Comparison of ENCODE assay signal across 8 mouse cellular contexts in the genomic region with DNA sequence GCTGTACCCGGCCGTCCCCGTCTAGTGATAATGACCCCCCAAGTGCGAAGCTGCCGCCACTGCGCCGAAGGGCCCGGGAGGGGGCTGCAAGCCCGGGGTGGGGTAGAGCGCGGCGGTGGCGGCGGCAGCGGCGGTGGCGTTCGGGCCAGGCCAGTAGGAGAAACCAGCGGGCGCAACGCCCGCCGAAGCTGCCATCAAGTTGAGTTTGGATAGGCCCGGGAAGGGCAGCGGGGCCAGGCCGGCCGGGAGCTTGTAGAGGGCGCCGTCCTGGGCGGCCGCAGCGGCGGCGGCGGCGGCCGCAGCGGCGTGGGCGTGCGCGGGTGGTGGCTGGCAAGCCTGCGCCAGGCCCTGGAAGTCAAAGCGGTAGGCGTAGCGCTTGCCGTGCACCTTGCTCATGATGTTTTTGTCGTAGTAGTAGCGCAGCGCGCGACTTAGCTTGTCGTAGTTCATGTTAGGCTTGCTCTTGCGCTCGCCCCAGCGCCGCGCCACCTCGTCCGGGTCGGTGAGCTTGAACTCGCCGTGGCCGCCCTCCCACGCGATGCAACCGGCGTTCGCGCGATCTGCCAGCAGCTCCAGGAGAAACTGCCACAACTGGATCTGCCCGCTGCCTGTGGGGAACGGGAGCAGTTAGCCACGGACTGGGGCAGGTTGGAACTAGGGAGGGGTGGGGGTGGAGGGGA. TPM values are rescaled to one million over a fixed set of nuclear protein-coding genes. Genes with fewer than 3 reads are reported as not detected.
DNase-seq lines count a peak whose midpoint lies in the region; ATAC-seq lines count a peak whose summit lies in the region.

No protein-coding gene starts in this region.

- H3K27ac ChIP-seq in heart, embryonic 11.5 days (ENCODE audit: low read depth, low read length), result no peak overlapping the region
- no peak overlapping the region for H3K27ac ChIP-seq in forebrain, embryonic 15.5 days (replicated peaks)
- H3K27ac ChIP-seq in liver, embryonic 16.5 days (ENCODE audit: low read length), result no peak overlapping the region

- ATAC-seq in heart, embryonic 11.5 days (replicated peaks; ENCODE audit: insufficient number of reproducible peaks, low FRiP score, low TSS enrichment), result no peak
- 0 out of 2 replicates have a peak, but pooled peaks have one; percentile 14 for ATAC-seq in forebrain, embryonic 15.5 days (replicated peaks)
- no peak for ATAC-seq in liver, embryonic 16.5 days (ENCODE audit: low read depth)
- ATAC-seq in monocyte, adult 5-6 weeks (replicated peaks; ENCODE audit: insufficient number of reproducible peaks, low FRiP score, low TSS enrichment, poor library complexity, severe bottlenecking), result no peak

- no peaks in the 10 kb centered on the region for H3K9me3 ChIP-seq in heart, embryonic 11.5 days (replicated peaks; ENCODE audit: control insufficient read depth, low read length)
- no peaks in the 10 kb centered on the region for H3K9me3 ChIP-seq in forebrain, embryonic 15.5 days
- no peaks in the 10 kb centered on the region for H3K9me3 ChIP-seq in liver, embryonic 16.5 days (replicated peaks; ENCODE audit: control insufficient read depth, low read length)

- 0 out of 2 replicates have a peak overlapping the region, but pooled peaks have one; percentile 8 for H3K9ac ChIP-seq in heart, embryonic 11.5 days (ENCODE audit: low read depth, low read length)
- H3K9ac ChIP-seq in forebrain, embryonic 15.5 days (replicated peaks), result peak overlapping the region; percentile 18; the same call in 1 of the 2 replicates
- no peak overlapping the region for H3K9ac ChIP-seq in liver, embryonic 16.5 days (ENCODE audit: low read depth, low read length)

- peaks cover 83% of the 10 kb centered on the region for H3K27me3 ChIP-seq in heart, embryonic 11.5 days (ENCODE audit: control insufficient read depth, insufficient read depth, low read length)
- H3K27me3 ChIP-seq in forebrain, embryonic 15.5 days, result peaks cover 86% of the 10 kb centered on the region
- peaks cover 74% of the 10 kb centered on the region for H3K27me3 ChIP-seq in liver, embryonic 16.5 days (ENCODE audit: control insufficient read depth, insufficient read depth, low read depth, low read length)

- peaks cover 17% of the 10 kb centered on the region; the same call in 1 of the 2 replicates for H3K4me1 ChIP-seq in heart, embryonic 11.5 days (ENCODE audit: control insufficient read depth, insufficient read depth, low read length)
- peaks cover 35% of the 10 kb centered on the region for H3K4me1 ChIP-seq in forebrain, embryonic 15.5 days
- H3K4me1 ChIP-seq in liver, embryonic 16.5 days (ENCODE audit: control insufficient read depth, low read depth, low read length), result no peaks in the 10 kb centered on the region

- no peak for DNase-seq in heart, adult 11 months
- DNase-seq in R1 (ENCODE audit: low read depth, low spot score), result peak; percentile 61
- DNase-seq in ovary, postnatal 10 days (ENCODE audit: low spot score), result no peak
- DNase-seq in thymus, postnatal 36 days, result no peak

- under 1% methylated on average over 72 of the region's 74 CpGs for whole genome bisulfite sequencing in heart, embryonic 11.5 days (ENCODE audit: insufficient replicate concordance)
- WGBS in forebrain, embryonic 15.5 days, result under 1% methylated on average over 60 of the region's 74 CpGs
- 1% methylated on average over 73 of the region's 74 CpGs for WGBS in liver, embryonic 16.5 days (ENCODE audit: insufficient replicate concordance)

- H3K4me3 ChIP-seq in heart, embryonic 11.5 days (ENCODE audit: low read depth, low read length), result peak overlapping the region; percentile 40
- H3K4me3 ChIP-seq in forebrain, embryonic 15.5 days, result peak overlapping the region; percentile 37
- H3K4me3 ChIP-seq in liver, embryonic 16.5 days (ENCODE audit: low read depth, low read length), result peak overlapping the region; percentile 24

- no peaks in the 10 kb centered on the region for H3K36me3 ChIP-seq in heart, embryonic 11.5 days (ENCODE audit: control insufficient read depth, insufficient read depth, low read length)
- H3K36me3 ChIP-seq in forebrain, embryonic 15.5 days, result no peaks in the 10 kb centered on the region
- H3K36me3 ChIP-seq in liver, embryonic 16.5 days (ENCODE audit: control insufficient read depth, insufficient read depth), result no peaks in the 10 kb centered on the region

- H3K4me2 ChIP-seq in heart, embryonic 11.5 days, result peak overlapping the region; percentile 67
- peak overlapping the region; percentile 70 for H3K4me2 ChIP-seq in forebrain, embryonic 15.5 days (replicated peaks)
- H3K4me2 ChIP-seq in liver, embryonic 16.5 days (ENCODE audit: low read depth, low read length), result peak overlapping the region; percentile 37

RNA-seq across cellular contexts. Expression of gene Fev, which starts 3.0 kb away (rescaled TPM):
- polyA plus RNA-seq in heart, embryonic 11.5 days (2014; fragmentation: Nextera tagmentation; extraction: Ambion mirVana), result 1.4 and 4.1 TPM in 2 replicates
- 0.46 TPM in 1 of 2 replicates, not detected in the other for polyA plus RNA-seq in forebrain, embryonic 15.5 days (2015; fragmentation: Nextera tagmentation; extraction: Ambion mirVana)
- polyA plus RNA-seq in liver, embryonic 16.5 days (2015; fragmentation: Nextera tagmentation; extraction: Ambion mirVana), result not detected in 2 replicates
- total RNA-seq in monocyte, adult 5-6 weeks (2017), result not detected in 3 replicates

RNA-seq across cellular contexts. Expression of gene Cryba2, which starts 10.7 kb away (rescaled TPM):
- polyA plus RNA-seq in heart, embryonic 11.5 days (2014; fragmentation: Nextera tagmentation; extraction: Ambion mirVana), result not detected in 2 replicates
- not detected in 2 replicates for polyA plus RNA-seq in forebrain, embryonic 15.5 days (2015; fragmentation: Nextera tagmentation; extraction: Ambion mirVana)
- polyA plus RNA-seq in liver, embryonic 16.5 days (2015; fragmentation: Nextera tagmentation; extraction: Ambion mirVana), result not detected in 2 replicates
- total RNA-seq in monocyte, adult 5-6 weeks (2017), result not detected in 3 replicates

RNA-seq across cellular contexts. Expression of gene Cdk5r2, which starts 27.5 kb away (rescaled TPM):
- polyA plus RNA-seq in heart, embryonic 11.5 days (2014; fragmentation: Nextera tagmentation; extraction: Ambion mirVana), result 0.30 and 0.48 TPM in 2 replicates
- 2.1 and 2.4 TPM in 2 replicates for polyA plus RNA-seq in forebrain, embryonic 15.5 days (2015; fragmentation: Nextera tagmentation; extraction: Ambion mirVana)
- polyA plus RNA-seq in liver, embryonic 16.5 days (2015; fragmentation: Nextera tagmentation; extraction: Ambion mirVana), result not detected in 2 replicates
- not detected in 3 replicates for total RNA-seq in monocyte, adult 5-6 weeks (2017)

RNA-seq across cellular contexts. Expression of gene Cfap65, which starts 53.2 kb away (rescaled TPM):
- not detected in 2 replicates for polyA plus RNA-seq in heart, embryonic 11.5 days (2014; fragmentation: Nextera tagmentation; extraction: Ambion mirVana)
- polyA plus RNA-seq in forebrain, embryonic 15.5 days (2015; fragmentation: Nextera tagmentation; extraction: Ambion mirVana), result 0.59 and 0.67 TPM in 2 replicates
- not detected in 2 replicates for polyA plus RNA-seq in liver, embryonic 16.5 days (2015; fragmentation: Nextera tagmentation; extraction: Ambion mirVana)
- total RNA-seq in monocyte, adult 5-6 weeks (2017), result not detected in 3 replicates
